Mouse (Mus musculus): ENCODE results near the gene Mdk. TPM values are rescaled to one million over a fixed set of nuclear protein-coding genes. Genes with fewer than 3 reads are reported as not detected.

Mdk gene
- total and polyA plus RNA-seq, 2 experiments = 0.56 TPM; not detected in 1

DNA sequence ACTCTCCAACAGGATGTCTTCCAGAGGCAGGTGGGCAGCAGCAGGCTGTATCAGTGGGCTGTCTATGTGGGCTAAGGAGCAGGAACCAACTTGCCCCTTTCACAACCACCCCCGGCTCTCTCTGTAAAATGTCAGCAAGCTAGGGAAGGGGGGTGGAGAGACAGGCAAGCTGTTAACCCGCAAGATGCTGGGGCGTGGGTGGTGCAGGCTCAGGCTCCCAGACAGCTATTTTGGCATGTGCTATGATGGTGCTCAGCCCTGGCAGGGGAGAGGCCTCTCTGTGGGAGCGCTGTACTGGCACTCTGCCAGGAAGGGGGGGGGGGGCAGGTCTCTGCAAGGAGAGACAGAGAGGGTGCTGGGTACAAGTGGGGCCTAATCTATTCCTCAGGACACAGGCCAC is 25.0 kb upstream of the Mdk start:
- TF ChIP-seq POLR2A (IDR thresholded peaks at IDR 0.05; ENCODE audit: extremely low read depth, insufficient read depth, low read length) (no peak), CTCF (IDR thresholded peaks at IDR 0.05; ENCODE audit: low read depth, low read length) (no peak)
- Histone ChIP-seq H3K79me2 (ENCODE audit: control insufficient read depth, insufficient read depth, low read length) (peaks cover 48% of the 10 kb centered on the region; the same call in 1 of the 2 replicates), H3K27me3 (ENCODE audit: control insufficient read depth, insufficient read depth, low read length) (no peaks in the 10 kb centered on the region), H3K4me3 (ENCODE audit: insufficient read depth, low read depth, low read length) (no peak overlapping the region), H3K27ac (replicated peaks; ENCODE audit: insufficient read depth, low read depth, low read length) (no peak overlapping the region), H3K36me3 (ENCODE audit: control insufficient read depth, insufficient read depth, low read length) (no peaks in the 10 kb centered on the region), H3K9ac (ENCODE audit: low read depth, low read length) (no peak overlapping the region), H3K4me1 (ENCODE audit: control insufficient read depth, insufficient read depth, low read length) (peaks cover 34% of the 10 kb centered on the region)
- DNase-seq (ENCODE audit: extremely low read depth, low read depth, low spot score) = no peak
- 22% methylated on average over 4 of the region's 4 CpGs for WGBS

GRCm38 (mm10) chr2:91955875-91956274 is 23.8 kb upstream of the Mdk start:
- Histone ChIP-seq H3K4me3 (ENCODE audit: insufficient read depth, low read depth, low read length) (no peak overlapping the region), H3K27ac (replicated peaks; ENCODE audit: insufficient read depth, low read depth, low read length) (no peak overlapping the region), H3K36me3 (ENCODE audit: control insufficient read depth, insufficient read depth, low read length) (no peaks in the 10 kb centered on the region), H3K27me3 (ENCODE audit: control insufficient read depth, insufficient read depth, low read length) (no peaks in the 10 kb centered on the region), H3K9ac (ENCODE audit: low read depth, low read length) (no peak overlapping the region), H3K79me2 (ENCODE audit: control insufficient read depth, insufficient read depth, low read length) (peaks cover 40% of the 10 kb centered on the region; the same call in 1 of the 2 replicates), H3K4me1 (ENCODE audit: control insufficient read depth, insufficient read depth, low read length) (peaks cover 29% of the 10 kb centered on the region)
- no peak for DNase-seq (ENCODE audit: extremely low read depth, low read depth, low spot score)
- WGBS = 74% methylated on average over 6 of the region's 6 CpGs
- TF ChIP-seq POLR2A (IDR thresholded peaks at IDR 0.05; ENCODE audit: extremely low read depth, insufficient read depth, low read length) (no peak), CTCF (IDR thresholded peaks at IDR 0.05; ENCODE audit: low read depth, low read length) (no peak)

GRCm38 (mm10) chr2:91955121-91955591 is 23.1 kb upstream of the Mdk start:
- no peak overlapping the region; the same call in 1 of the 2 replicates for H3K27ac ChIP-seq (replicated peaks; ENCODE audit: insufficient read depth, low read depth, low read length)
- peaks cover 35% of the 10 kb centered on the region; the same call in 1 of the 2 replicates for H3K79me2 ChIP-seq (ENCODE audit: control insufficient read depth, insufficient read depth, low read length)
- H3K9ac ChIP-seq (ENCODE audit: low read depth, low read length) = no peak overlapping the region
- TF ChIP-seq POLR2A (IDR thresholded peaks at IDR 0.05; ENCODE audit: extremely low read depth, insufficient read depth, low read length) = no peak
- TF ChIP-seq CTCF (IDR thresholded peaks at IDR 0.05; ENCODE audit: low read depth, low read length) = no peak
- DNase-seq (ENCODE audit: extremely low read depth, low read depth, low spot score) = no peak
- no peaks in the 10 kb centered on the region for H3K36me3 ChIP-seq (ENCODE audit: control insufficient read depth, insufficient read depth, low read length)
- H3K4me1 ChIP-seq (ENCODE audit: control insufficient read depth, insufficient read depth, low read length) = peaks cover 32% of the 10 kb centered on the region
- WGBS = 15% methylated on average over 4 of the region's 4 CpGs
- H3K27me3 ChIP-seq (ENCODE audit: control insufficient read depth, insufficient read depth, low read length) = no peaks in the 10 kb centered on the region
- H3K4me3 ChIP-seq (ENCODE audit: insufficient read depth, low read depth, low read length) = no peak overlapping the region

- peaks cover 40% of the 10 kb centered on the region; the same call in 1 of the 2 replicates for H3K79me2 ChIP-seq (ENCODE audit: control insufficient read depth, insufficient read depth, low read length)
- DNase-seq (ENCODE audit: extremely low read depth, low read depth, low spot score) = peak; percentile 42
- no peak for TF ChIP-seq CTCF (IDR thresholded peaks at IDR 0.05; ENCODE audit: low read depth, low read length)
- no peak for TF ChIP-seq POLR2A (IDR thresholded peaks at IDR 0.05; ENCODE audit: extremely low read depth, insufficient read depth, low read length)
- no peak overlapping the region for H3K9ac ChIP-seq (ENCODE audit: low read depth, low read length)
- H3K27ac ChIP-seq (replicated peaks; ENCODE audit: insufficient read depth, low read depth, low read length) = no peak overlapping the region
- no peak overlapping the region for H3K4me3 ChIP-seq (ENCODE audit: insufficient read depth, low read depth, low read length)
- H3K4me1 ChIP-seq (ENCODE audit: control insufficient read depth, insufficient read depth, low read length) = peaks cover 31% of the 10 kb centered on the region
- H3K27me3 ChIP-seq (ENCODE audit: control insufficient read depth, insufficient read depth, low read length) = no peaks in the 10 kb centered on the region
- no peaks in the 10 kb centered on the region for H3K36me3 ChIP-seq (ENCODE audit: control insufficient read depth, insufficient read depth, low read length)
- WGBS = 14% methylated on average over 5 of the region's 5 CpGs
These were observed 21.7 kb upstream of the Mdk start for GRCm38 (mm10) chr2:91953825-91954224.

GRCm38 (mm10) chr2:91950275-91951085 is 18.4 kb upstream of the Mdk start:
- Histone ChIP-seq H3K27me3 (ENCODE audit: control insufficient read depth, insufficient read depth, low read length) (no peaks in the 10 kb centered on the region), H3K79me2 (ENCODE audit: control insufficient read depth, insufficient read depth, low read length) (peaks cover 29% of the 10 kb centered on the region), H3K4me3 (ENCODE audit: insufficient read depth, low read depth, low read length) (no peak overlapping the region), H3K27ac (replicated peaks; ENCODE audit: insufficient read depth, low read depth, low read length) (peak overlapping the region; percentile 36), H3K4me1 (ENCODE audit: control insufficient read depth, insufficient read depth, low read length) (peaks cover 21% of the 10 kb centered on the region), H3K36me3 (ENCODE audit: control insufficient read depth, insufficient read depth, low read length) (no peaks in the 10 kb centered on the region), H3K9ac (ENCODE audit: low read depth, low read length) (peak overlapping the region; percentile 43; the same call in 1 of the 2 replicates)
- TF ChIP-seq CTCF (IDR thresholded peaks at IDR 0.05; ENCODE audit: low read depth, low read length) = no peak
- no peak for TF ChIP-seq POLR2A (IDR thresholded peaks at IDR 0.05; ENCODE audit: extremely low read depth, insufficient read depth, low read length)
- no peak for DNase-seq (ENCODE audit: extremely low read depth, low read depth, low spot score)
- WGBS = 11% methylated on average over 15 of the region's 15 CpGs
